Mouse (Mus musculus) cerebellum, adult 2 months (tissue): Measurements from ENCODE around the gene Prss38.

ENCODE experiments used
- CTCF ChIP-seq: fragments of 200-500 bp; IDR thresholded peaks from 2 replicates; pipeline ENCODE4 v1.5.1; 2011; ENCODE audit warnings: low read depth, mild to moderate bottlenecking, control low read depth, low read length, moderate library complexity, borderline replicate concordance; ENCODE audit not compliant: insufficient read depth
- POLR2A ChIP-seq: fragments of 200-500 bp; IDR thresholded peaks from 2 replicates; pipeline ENCODE4 v1.6.1; 2011; ENCODE audit warnings: low read length, control low read depth, borderline replicate concordance; ENCODE audit not compliant: insufficient read depth

- TF ChIP-seq CTCF (no peak), POLR2A (no peak)
Observed at GRCm38 (mm10) chr11:59329616-59330015, 45.8 kb downstream of the Prss38 start.
